Mouse (Mus musculus): Measurements from ENCODE around the gene Tnnt1.

Gene Tnnt1

GRCm38 (mm10) chr7:4497271-4497903 is 18.8 kb downstream of the Tnnt1 start:
- no peak for DNase-seq (ENCODE audit: low read depth)

GRCm38 (mm10) chr7:4496468-4496867 is 19.7 kb downstream of the Tnnt1 start:
- DNase-seq (ENCODE audit: low read depth) = no peak

- no peak for DNase-seq (ENCODE audit: low read depth)
Observed at GRCm38 (mm10) chr7:4493991-4494390, 22.2 kb downstream of the Tnnt1 start.

- no peak for DNase-seq (ENCODE audit: low read depth)
Observed at GRCm38 (mm10) chr7:4492284-4493224, 23.6 kb downstream of the Tnnt1 start.

GRCm38 (mm10) chr7:4491308-4491707 is 24.9 kb downstream of the Tnnt1 start:
- no peak for DNase-seq (ENCODE audit: low read depth)

GRCm38 (mm10) chr7:4482281-4482680 is 33.9 kb downstream of the Tnnt1 start:
- no peak for DNase-seq (ENCODE audit: low read depth)

- DNase-seq (ENCODE audit: low read depth) = no peak
Observed at GRCm38 (mm10) chr7:4479674-4480073, 36.5 kb downstream of the Tnnt1 start.

GRCm38 (mm10) chr7:4478796-4479291 is 37.3 kb downstream of the Tnnt1 start:
- no peak for DNase-seq (ENCODE audit: low read depth)

GRCm38 (mm10) chr7:4478021-4478795 is 38.0 kb downstream of the Tnnt1 start:
- DNase-seq (ENCODE audit: low read depth) = peak; percentile 66

- no peak for DNase-seq (ENCODE audit: low read depth)
Observed at GRCm38 (mm10) chr7:4473940-4474339, 42.2 kb downstream of the Tnnt1 start.

GRCm38 (mm10) chr7:4471179-4471555 is 45.0 kb downstream of the Tnnt1 start:
- DNase-seq (ENCODE audit: low read depth) = peak; percentile 44

GRCm38 (mm10) chr7:4470275-4471178 is 45.7 kb downstream of the Tnnt1 start:
- DNase-seq (ENCODE audit: low read depth) = no peak

- no peak for DNase-seq (ENCODE audit: low read depth)
Observed at GRCm38 (mm10) chr7:4467801-4468200, 48.4 kb downstream of the Tnnt1 start.

GRCm38 (mm10) chr7:4464194-4464824 is 51.9 kb downstream of the Tnnt1 start:
- DNase-seq (ENCODE audit: low read depth) = no peak

- DNase-seq (ENCODE audit: low read depth) = no peak
Observed at GRCm38 (mm10) chr7:4460576-4461434, 55.4 kb downstream of the Tnnt1 start, which contains the start of gene Eps8l1. Eps8l1 (plus strand) TSS chr7:4460674.

Data from fibroblast of lung, adult 2 months (primary cell).